Mouse (Mus musculus) hindbrain, embryonic 13.5 days (tissue): ENCODE measurements around the gene Nat8f5. TPM values are rescaled to one million over a fixed set of nuclear protein-coding genes. Genes with fewer than 3 reads are reported as not detected.
"Not testable (repeated sequence)": the region's sequence is repeated elsewhere in the genome, so short reads cannot be mapped to it uniquely, and the experiment has no call there.

Experiments
- ATAC-seq: fragments of 200-750 bp; cut with Nextera tagmentation; 2 replicates; pipeline ENCODE4 v1.8.0; 2017; ENCODE audit warnings: moderate TSS enrichment; ENCODE audit not compliant: low FRiP score
- H3K27ac ChIP-seq: fragments of 300-500 bp; sonication (generic); 2 replicates; pipeline ENCODE4 v1.5.1; 2015; ENCODE audit warnings: inconsistent platforms, mild to moderate bottlenecking, moderate library complexity
- H3K27me3 ChIP-seq: fragments of 300-500 bp; sonication (generic); 2 replicates; pipeline ENCODE4 v1.6.1; 2015; ENCODE audit warnings: mild to moderate bottlenecking, inconsistent platforms
- H3K36me3 ChIP-seq: fragments of 300-500 bp; sonication (generic); 2 replicates; pipeline ENCODE4 v1.6.1; 2015; ENCODE audit warnings: mild to moderate bottlenecking, inconsistent platforms
- H3K4me1 ChIP-seq: fragments of 300-500 bp; sonication (generic); replicated peaks from 2 replicates; pipeline ENCODE4 v1.6.1; 2015; ENCODE audit warnings: inconsistent platforms
- H3K4me2 ChIP-seq: fragments of 300-500 bp; sonication (generic); 2 replicates; pipeline ENCODE4 v1.6.1; 2015; ENCODE audit warnings: inconsistent platforms, mild to moderate bottlenecking, moderate library complexity
- H3K4me3 ChIP-seq: fragments of 300-500 bp; sonication (generic); 2 replicates; pipeline ENCODE4 v1.5.1; 2015; ENCODE audit warnings: mild to moderate bottlenecking, inconsistent platforms
- H3K9ac ChIP-seq: fragments of 300-500 bp; sonication (generic); 2 replicates; pipeline ENCODE4 v1.6.1; 2015; ENCODE audit warnings: mild to moderate bottlenecking, inconsistent platforms
- H3K9me3 ChIP-seq: fragments of 300-500 bp; sonication (generic); 2 replicates; pipeline ENCODE4 v1.6.1; 2016; ENCODE audit warnings: inconsistent platforms
- WGBS: fragments of 180-500 bp; shearing (Covaris S2); methylation state at CpG from one replicate; pipeline ENCODE4 v1.1.7; 2015; 5-methylcytosine and 5-hydroxymethylcytosine counted together
- polyA plus RNA-seq: library from polyadenylated mRNA; unstranded; fragments of >200 nt; fragmentation: Nextera tagmentation; extraction: Ambion mirVana; gene quantifications from 2 replicates; pipeline ENCODE4 v1.2.1, GENCODE M21; 2015

The Nat8f5 gene
- 0.29 TPM in 1 of 2 replicates, not detected in the other for polyA plus RNA-seq

DNA sequence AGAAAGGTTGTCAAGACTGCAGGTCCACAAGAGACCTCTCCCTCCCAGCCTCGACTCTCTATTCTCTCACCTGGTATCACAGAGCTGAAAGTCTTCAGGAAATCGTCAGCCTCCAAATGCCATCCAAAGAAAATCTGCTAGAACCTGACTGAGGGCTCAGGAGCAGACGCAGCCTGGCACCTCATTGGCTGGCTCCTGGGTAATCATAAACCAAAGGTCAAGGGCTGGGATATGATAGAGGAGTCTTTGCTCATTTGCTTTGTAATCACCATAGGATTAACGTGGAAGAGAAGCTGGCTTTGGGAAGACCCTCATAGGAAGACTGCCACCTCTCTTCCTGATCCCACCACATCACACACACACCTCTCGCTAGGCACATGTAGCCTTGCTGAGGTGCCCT lies at the start of gene Nat8f5, which contains the start of gene Nat8f6:
Gene Nat8f5 (minus strand): TSS at position 136 of the 400 bp plus-strand sequence.
Gene Nat8f6 (minus strand): TSS at position 118 of the 400 bp plus-strand sequence.
- no peak within 1 kb of the TSS for H3K4me3 ChIP-seq
- H3K4me1 ChIP-seq = no peaks in the 10 kb centered on the region
- 94% methylated on average over 5 of the region's 5 CpGs for WGBS
- no peak within 1 kb of the TSS for H3K4me2 ChIP-seq
- ATAC-seq = no peak
- H3K9ac ChIP-seq = no peak within 1 kb of the TSS
- H3K9me3 ChIP-seq = no peaks in the 10 kb centered on the region
- H3K27ac ChIP-seq = no peak within 1 kb of the TSS
- no peaks in the 10 kb centered on the region for H3K36me3 ChIP-seq
- H3K27me3 ChIP-seq = no peaks in the 10 kb centered on the region

DNA sequence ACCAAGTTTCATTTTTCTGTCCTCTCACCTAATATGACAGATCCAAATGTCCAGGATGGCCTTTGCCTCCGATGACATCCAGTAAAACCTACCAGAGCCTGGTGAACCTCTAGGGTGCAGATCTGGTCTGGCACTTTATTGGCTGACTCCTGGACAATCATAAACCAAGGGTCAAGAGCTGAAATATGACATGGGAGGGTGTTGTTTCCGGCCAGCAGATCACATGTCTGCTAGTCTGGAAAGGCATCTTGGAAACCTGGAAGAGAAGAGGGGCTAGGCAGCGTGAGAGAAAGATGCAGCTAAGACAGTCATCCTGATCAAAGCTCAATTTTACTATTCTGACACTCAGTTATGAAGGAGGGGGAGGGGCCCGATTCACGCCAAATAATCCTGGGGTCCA lies 48.2 kb upstream of the Nat8f5 start, which contains the start of gene Nat8f2:
Gene Nat8f2 (minus strand): TSS at position 153 of the 400 bp plus-strand sequence.
- not testable (repeated sequence) for H3K4me3 ChIP-seq, H3K9me3 ChIP-seq, H3K36me3 ChIP-seq, H3K27ac ChIP-seq, H3K4me1 ChIP-seq, ATAC-seq, H3K9ac ChIP-seq, H3K4me2 ChIP-seq, H3K27me3 ChIP-seq
- 88% methylated on average over 5 of the region's 5 CpGs for WGBS

- Histone ChIP-seq H3K9me3 (no peaks in the 10 kb centered on the region), H3K4me3 (no peak overlapping the region), H3K36me3 (no peaks in the 10 kb centered on the region), H3K4me1 (no peaks in the 10 kb centered on the region), H3K4me2 (no peak overlapping the region), H3K27me3 (no peaks in the 10 kb centered on the region), H3K9ac (no peak overlapping the region), H3K27ac (no peak overlapping the region)
- no peak for ATAC-seq
- 89% methylated on average over 8 of the region's 8 CpGs for WGBS
Measured at GRCm38 (mm10) chr6:85867726-85868690, 47.2 kb upstream of the Nat8f5 start.

DNA sequence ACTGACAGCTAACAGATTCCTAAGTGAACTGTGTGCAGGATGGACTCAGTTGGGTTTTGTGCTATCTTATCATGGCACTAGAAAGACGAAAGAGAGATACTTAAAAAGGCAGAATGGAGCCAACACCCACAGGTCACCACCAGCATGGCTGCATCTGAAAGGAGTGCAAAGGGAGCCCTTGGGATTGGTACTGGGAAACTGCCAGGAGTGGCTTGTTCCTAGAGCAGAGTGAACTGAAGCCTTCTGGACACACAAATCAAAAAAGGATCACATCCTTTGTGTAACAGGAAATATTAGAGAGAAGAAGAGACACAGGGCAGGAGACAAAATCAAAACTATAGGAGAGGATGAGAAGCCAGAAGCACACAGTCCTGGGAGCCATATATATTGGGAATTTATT lies 46.2 kb upstream of the Nat8f5 start:
- H3K27me3 ChIP-seq, ATAC-seq, H3K4me3 ChIP-seq, H3K9me3 ChIP-seq, H3K27ac ChIP-seq, H3K4me2 ChIP-seq, H3K4me1 ChIP-seq, H3K9ac ChIP-seq, H3K36me3 ChIP-seq: not testable (repeated sequence)
- WGBS = 56% methylated on average over 1 of the region's 1 CpGs

DNA sequence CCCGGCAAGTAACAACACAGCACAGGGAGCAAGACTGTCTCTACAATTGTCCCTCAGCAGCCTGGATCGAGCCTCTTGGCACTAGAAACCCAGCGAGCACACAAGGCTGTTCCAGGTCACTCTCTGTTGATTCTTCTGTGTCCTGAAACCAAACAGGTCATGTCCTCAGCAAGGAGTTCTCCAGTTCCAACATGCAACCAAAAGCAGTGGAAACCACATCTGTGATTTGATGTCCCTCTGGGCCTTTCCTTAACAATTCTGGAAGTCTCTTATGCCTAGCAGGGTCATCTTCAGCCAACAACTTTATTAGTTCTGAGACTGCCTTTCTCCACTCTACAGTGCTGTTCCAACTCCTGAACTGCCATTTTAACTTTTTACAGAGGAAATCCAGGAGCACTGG lies 45.4 kb upstream of the Nat8f5 start:
- WGBS = 80% methylated on average over 3 of the region's 3 CpGs
- not testable (repeated sequence) for H3K9me3 ChIP-seq, H3K4me3 ChIP-seq, H3K4me2 ChIP-seq, ATAC-seq, H3K36me3 ChIP-seq, H3K9ac ChIP-seq, H3K27me3 ChIP-seq, H3K4me1 ChIP-seq, H3K27ac ChIP-seq

- WGBS = 66% methylated on average over 6 of the region's 7 CpGs
- H3K9ac ChIP-seq, H3K27me3 ChIP-seq, H3K9me3 ChIP-seq, H3K4me3 ChIP-seq, H3K27ac ChIP-seq, H3K4me2 ChIP-seq, H3K36me3 ChIP-seq, ATAC-seq, H3K4me1 ChIP-seq: not testable (repeated sequence)
Measured at GRCm38 (mm10) chr6:85864900-85865639, 44.3 kb upstream of the Nat8f5 start.

- Histone ChIP-seq H3K4me1 (no peaks in the 10 kb centered on the region), H3K9ac (no peak overlapping the region), H3K27ac (no peak overlapping the region), H3K4me3 (no peak overlapping the region), H3K9me3 (no peaks in the 10 kb centered on the region), H3K4me2 (no peak overlapping the region), H3K27me3 (no peaks in the 10 kb centered on the region), H3K36me3 (no peaks in the 10 kb centered on the region)
- ATAC-seq = no peak
- 90% methylated on average over 2 of the region's 2 CpGs for WGBS
Measured at GRCm38 (mm10) chr6:85863840-85864239, 43.1 kb upstream of the Nat8f5 start.

GRCm38 (mm10) chr6:85863136-85863535 lies 42.4 kb upstream of the Nat8f5 start:
- H3K27me3 ChIP-seq = no peaks in the 10 kb centered on the region
- no peak overlapping the region for H3K27ac ChIP-seq
- H3K36me3 ChIP-seq = no peaks in the 10 kb centered on the region
- H3K9ac ChIP-seq = no peak overlapping the region
- ATAC-seq = no peak
- H3K4me2 ChIP-seq = no peak overlapping the region
- no peak overlapping the region for H3K4me3 ChIP-seq
- WGBS = 86% methylated on average over 2 of the region's 2 CpGs
- H3K4me1 ChIP-seq = no peaks in the 10 kb centered on the region
- no peaks in the 10 kb centered on the region for H3K9me3 ChIP-seq

DNA sequence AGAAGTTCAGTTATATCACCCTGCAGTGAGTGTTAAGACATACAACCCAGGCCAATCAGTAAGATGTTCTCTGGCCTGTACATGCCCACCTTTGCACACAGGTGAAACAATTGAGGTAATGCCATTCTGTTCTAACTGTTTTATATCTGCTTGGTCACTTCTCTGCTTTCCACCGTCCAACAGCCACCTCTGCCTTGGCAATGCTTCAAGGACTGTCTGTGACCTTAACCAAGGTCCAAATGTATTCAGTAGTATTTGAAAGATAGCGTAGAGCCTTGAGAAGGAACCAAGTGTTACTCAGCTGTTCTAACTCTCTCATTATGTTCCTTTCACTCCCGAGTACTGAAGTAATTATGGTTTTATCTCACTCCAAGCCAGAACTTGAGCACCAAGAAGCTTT lies 41.8 kb upstream of the Nat8f5 start:
- H3K9me3 ChIP-seq = no peaks in the 10 kb centered on the region
- no peaks in the 10 kb centered on the region for H3K4me1 ChIP-seq
- ATAC-seq = no peak
- no peak overlapping the region for H3K4me3 ChIP-seq
- WGBS = 82% methylated on average over 3 of the region's 3 CpGs
- no peak overlapping the region for H3K9ac ChIP-seq
- no peak overlapping the region for H3K27ac ChIP-seq
- no peaks in the 10 kb centered on the region for H3K27me3 ChIP-seq
- no peaks in the 10 kb centered on the region for H3K36me3 ChIP-seq
- no peak overlapping the region for H3K4me2 ChIP-seq

DNA sequence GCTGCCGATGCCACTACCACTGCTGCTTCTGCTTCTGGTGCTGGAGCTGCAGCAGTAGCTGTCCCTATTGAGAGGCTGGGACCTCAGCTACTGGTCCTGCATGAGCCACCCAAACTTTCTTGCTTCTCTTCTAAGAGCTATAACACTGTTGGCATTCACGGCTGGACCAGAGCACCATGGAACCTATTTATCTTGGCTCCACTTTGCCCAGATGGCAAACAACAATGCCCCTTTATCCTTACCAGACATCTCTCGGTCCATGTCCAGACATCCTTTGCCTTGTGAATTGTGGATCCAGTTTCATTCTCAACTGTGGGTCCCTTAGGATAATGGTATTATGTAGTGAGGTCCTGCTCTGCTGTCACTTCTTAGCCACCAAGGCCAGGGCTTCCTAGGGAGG lies 40.5 kb upstream of the Nat8f5 start:
- Histone ChIP-seq H3K36me3 (no peaks in the 10 kb centered on the region), H3K9ac (no peak overlapping the region), H3K27me3 (no peaks in the 10 kb centered on the region), H3K4me2 (no peak overlapping the region), H3K4me3 (no peak overlapping the region), H3K9me3 (no peaks in the 10 kb centered on the region), H3K27ac (no peak overlapping the region), H3K4me1 (no peaks in the 10 kb centered on the region)
- no peak for ATAC-seq
- WGBS = 79% methylated on average over 3 of the region's 3 CpGs

GRCm38 (mm10) chr6:85856194-85856678 lies 35.5 kb upstream of the Nat8f5 start:
- 65% methylated on average over 1 of the region's 1 CpGs for WGBS
- Histone ChIP-seq H3K9ac (no peak overlapping the region), H3K36me3 (no peaks in the 10 kb centered on the region), H3K27me3 (no peaks in the 10 kb centered on the region), H3K27ac (no peak overlapping the region), H3K9me3 (no peaks in the 10 kb centered on the region), H3K4me1 (no peaks in the 10 kb centered on the region), H3K4me2 (no peak overlapping the region), H3K4me3 (no peak overlapping the region)
- peak; percentile 80 for ATAC-seq

DNA sequence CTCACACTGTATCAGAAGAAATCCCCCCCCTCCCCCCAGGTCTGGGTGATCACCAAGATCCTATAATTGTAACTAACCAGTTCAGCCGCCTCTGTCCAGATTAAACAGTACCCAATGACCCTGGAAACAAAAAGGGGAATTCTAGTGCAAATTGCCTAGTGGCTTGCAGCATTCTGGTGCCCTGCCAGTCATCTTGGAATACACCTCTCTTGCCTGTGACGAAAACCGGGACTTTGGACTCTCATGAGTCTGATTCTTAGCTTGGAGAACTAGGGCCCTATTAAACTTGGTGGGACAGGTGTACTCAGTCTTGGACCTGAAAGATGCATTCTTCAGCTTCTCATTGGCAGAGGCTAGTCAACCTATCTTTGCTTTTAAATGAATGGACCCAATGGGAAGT lies 32.7 kb upstream of the Nat8f5 start:
- Histone ChIP-seq H3K9me3 (no peaks in the 10 kb centered on the region), H3K27ac (no peak overlapping the region), H3K4me2 (no peak overlapping the region), H3K4me1 (no peaks in the 10 kb centered on the region), H3K36me3 (no peaks in the 10 kb centered on the region), H3K9ac (no peak overlapping the region), H3K4me3 (no peak overlapping the region), H3K27me3 (no peaks in the 10 kb centered on the region)
- 74% methylated on average over 3 of the region's 3 CpGs for WGBS
- ATAC-seq = no peak
